Comparison of ENCODE assay signal across 10 mouse cellular contexts in genomic region chr8:111185472-111185947, GRCm38 (mm10).
DNase-seq lines count a peak whose midpoint lies in the region; ATAC-seq lines count a peak whose summit lies in the region.
"Had no signal": no experiment of that assay in that cellular context is flagged by ENCODE, and none has a peak within 500 bp of the region (broad histone marks: within the 10 kb centered on the region; RNA-seq: fewer than 3 reads in every experiment).

No protein-coding gene starts in this region.

- ATAC-seq in kidney, embryonic 16.5 days (ENCODE audit: low FRiP score, low TSS enrichment) = no peak

- no peak overlapping the region for H3K4me2 ChIP-seq in kidney, embryonic 16.5 days (replicated peaks; ENCODE audit: low read depth, low read length)
- H3K4me2 ChIP-seq: stomach, embryonic 15.5 days had no signal

- no peaks in the 10 kb centered on the region for H3K27me3 ChIP-seq in kidney, embryonic 16.5 days (ENCODE audit: insufficient read depth, low read length)
- H3K27me3 ChIP-seq: stomach, embryonic 15.5 days had no signal

- H3K27ac ChIP-seq in kidney, embryonic 16.5 days (ENCODE audit: low read length) = no peak overlapping the region
- H3K27ac ChIP-seq: stomach, embryonic 15.5 days had no signal

- H3K4me3 ChIP-seq in kidney, embryonic 16.5 days (ENCODE audit: low read length) = no peak overlapping the region
- H3K4me3 ChIP-seq: stomach, embryonic 15.5 days had no signal

- peak; percentile 77 for DNase-seq in kidney, adult 18-20 months
- DNase-seq in adrenal gland, adult 8-10 months = peak; percentile 84
- DNase-seq in fat pad, adult 2 months (ENCODE audit: extremely low read depth, low read depth, low spot score) = peak; percentile 81
- DNase-seq in large intestine, adult 2 months (ENCODE audit: low read depth, low spot score) = peak; percentile 73
- DNase-seq in right cerebral cortex, postnatal 10 days (ENCODE audit: low spot score in 2 of 2) = peak; percentile 62 to 74
- DNase-seq in thymus, postnatal 25 days = no peak
- no peak for DNase-seq in c-Kit-positive CD71-positive TER-119-positive erythroid progenitor cells, embryonic 14.5 days (ENCODE audit: low spot score)

- H3K36me3 ChIP-seq in kidney, embryonic 16.5 days (ENCODE audit: insufficient read depth, low read length) = peaks cover 29% of the 10 kb centered on the region

- 77% methylated on average over 4 of the region's 4 CpGs for WGBS in kidney, embryonic 16.5 days
- WGBS in large intestine, adult 2 months = 16% methylated on average over 4 of the region's 4 CpGs

- no peak overlapping the region for H3K9ac ChIP-seq in kidney, embryonic 16.5 days (replicated peaks; ENCODE audit: low read length)
- H3K9ac ChIP-seq: stomach, embryonic 15.5 days had no signal

- H3K9me3 ChIP-seq in kidney, embryonic 16.5 days (ENCODE audit: low read length) = no peaks in the 10 kb centered on the region
- H3K9me3 ChIP-seq: G1E; stomach, embryonic 15.5 days had no signal

- H3K4me1 ChIP-seq in kidney, embryonic 16.5 days (ENCODE audit: insufficient read depth, low read length) = peaks cover 2% of the 10 kb centered on the region; the same call in 1 of the 2 replicates
- H3K4me1 ChIP-seq: stomach, embryonic 15.5 days had no signal

Comparison
In these comparisons a context has a peak if more than half of its experiments do, and no peak if none do; other contexts are left out.
1. DNase-seq: peak in kidney, adult 18-20 months (single experiment), adrenal gland, adult 8-10 months (single experiment), fat pad, adult 2 months (single experiment), large intestine, adult 2 months (single experiment) and right cerebral cortex, postnatal 10 days (2 of 2); none in thymus, postnatal 25 days (single experiment) and c-Kit-positive CD71-positive TER-119-positive erythroid progenitor cells, embryonic 14.5 days (single experiment).